Mouse (Mus musculus): ENCODE measurements at regions not wholly inside any gene's neighbourhood (a gene's known extent, or its start where the extent isn't known, plus 50 kb on each side); places are given as distances from the start of the nearest gene placed in this dataset.

- Histone ChIP-seq H3K36me3 (ENCODE audit: insufficient read depth, low read length) (no peaks in the 10 kb centered on the region), H3K9me3 (ENCODE audit: low read length) (no peaks in the 10 kb centered on the region), H3K4me3 (ENCODE audit: low read depth, low read length) (no peak overlapping the region), H3K27ac (ENCODE audit: low read length) (no peak overlapping the region), H3K27me3 (replicated peaks; ENCODE audit: insufficient read depth, low read length) (no peaks in the 10 kb centered on the region), H3K4me1 (ENCODE audit: insufficient read depth, low read depth, low read length) (no peaks in the 10 kb centered on the region), H3K9ac (replicated peaks; ENCODE audit: low read depth) (no peak overlapping the region), H3K4me2 (replicated peaks; ENCODE audit: low read depth, low read length) (no peak overlapping the region)
- ATAC-seq (no peak), DNase-seq (ENCODE audit: low spot score) (no peak)
- TF ChIP-seq CTCF (IDR thresholded peaks at IDR 0.05) (no peak), EP300 (IDR thresholded peaks at IDR 0.05) (no peak)
- WGBS: 45% methylated on average over 13 of the region's 13 CpGs
Observed at GRCm38 (mm10) chr5:119133378-119133777, 537.1 kb upstream of the Tbx3 start.

- no peaks in the 10 kb centered on the region for H3K36me3 ChIP-seq (ENCODE audit: insufficient read depth, low read length)
- no peaks in the 10 kb centered on the region for H3K9me3 ChIP-seq (ENCODE audit: low read length)
- H3K4me2 ChIP-seq (replicated peaks; ENCODE audit: low read depth, low read length): no peak overlapping the region
- TF ChIP-seq CTCF (IDR thresholded peaks at IDR 0.05): no peak
- no peak for TF ChIP-seq EP300 (IDR thresholded peaks at IDR 0.05)
- no peak overlapping the region for H3K9ac ChIP-seq (replicated peaks; ENCODE audit: low read depth)
- no peaks in the 10 kb centered on the region for H3K4me1 ChIP-seq (ENCODE audit: insufficient read depth, low read depth, low read length)
- ATAC-seq (no peak), DNase-seq (ENCODE audit: low spot score) (no peak)
- no peak overlapping the region for H3K4me3 ChIP-seq (ENCODE audit: low read depth, low read length)
- no peaks in the 10 kb centered on the region for H3K27me3 ChIP-seq (replicated peaks; ENCODE audit: insufficient read depth, low read length)
- no peak overlapping the region for H3K27ac ChIP-seq (ENCODE audit: low read length)
- WGBS: 52% methylated on average over 8 of the region's 8 CpGs
Observed at GRCm38 (mm10) chr5:119136916-119137315, 533.6 kb upstream of the Tbx3 start.

- Histone ChIP-seq H3K4me2 (replicated peaks; ENCODE audit: low read depth, low read length) (no peak overlapping the region), H3K27me3 (replicated peaks; ENCODE audit: insufficient read depth, low read length) (no peaks in the 10 kb centered on the region)
Observed at GRCm38 (mm10) chr5:119137409-119137808, 533.1 kb upstream of the Tbx3 start.

GRCm38 (mm10) chr5:119137821-119138221, 532.6 kb upstream of the Tbx3 start:
- Histone ChIP-seq H3K36me3 (ENCODE audit: insufficient read depth, low read length) (no peaks in the 10 kb centered on the region), H3K27me3 (replicated peaks; ENCODE audit: insufficient read depth, low read length) (no peaks in the 10 kb centered on the region), H3K9me3 (ENCODE audit: low read length) (no peaks in the 10 kb centered on the region), H3K9ac (replicated peaks; ENCODE audit: low read depth) (no peak overlapping the region), H3K4me3 (ENCODE audit: low read depth, low read length) (no peak overlapping the region), H3K4me1 (ENCODE audit: insufficient read depth, low read depth, low read length) (no peaks in the 10 kb centered on the region), H3K27ac (ENCODE audit: low read length) (no peak overlapping the region), H3K4me2 (replicated peaks; ENCODE audit: low read depth, low read length) (no peak overlapping the region)
- ATAC-seq: no peak
- TF ChIP-seq EP300 (IDR thresholded peaks at IDR 0.05) (no peak), CTCF (IDR thresholded peaks at IDR 0.05) (no peak)
- DNase-seq (ENCODE audit: low spot score): no peak
- 59% methylated on average over 10 of the region's 10 CpGs for WGBS

More at GRCm38 (mm10) chr5:119137409-119137808, 533.1 kb upstream of the Tbx3 start:
- DNase-seq (ENCODE audit: low spot score) (no peak), ATAC-seq (no peak)
- Histone ChIP-seq H3K4me1 (ENCODE audit: insufficient read depth, low read depth, low read length) (no peaks in the 10 kb centered on the region), H3K9ac (replicated peaks; ENCODE audit: low read depth) (no peak overlapping the region), H3K9me3 (ENCODE audit: low read length) (no peaks in the 10 kb centered on the region), H3K27ac (ENCODE audit: low read length) (no peak overlapping the region), H3K36me3 (ENCODE audit: insufficient read depth, low read length) (no peaks in the 10 kb centered on the region), H3K4me3 (ENCODE audit: low read depth, low read length) (no peak overlapping the region)
- 44% methylated on average over 13 of the region's 13 CpGs for WGBS
- no peak for TF ChIP-seq EP300 (IDR thresholded peaks at IDR 0.05)
- TF ChIP-seq CTCF (IDR thresholded peaks at IDR 0.05): no peak

- H3K27ac ChIP-seq (ENCODE audit: low read length): no peak overlapping the region
- DNase-seq (ENCODE audit: low spot score): no peak
- H3K36me3 ChIP-seq (ENCODE audit: insufficient read depth, low read length): no peaks in the 10 kb centered on the region
- peak overlapping the region; percentile 32; the same call in 1 of the 2 replicates for H3K4me2 ChIP-seq (replicated peaks; ENCODE audit: low read depth, low read length)
- ATAC-seq: no peak
- no peaks in the 10 kb centered on the region for H3K4me1 ChIP-seq (ENCODE audit: insufficient read depth, low read depth, low read length)
- H3K9me3 ChIP-seq (ENCODE audit: low read length): no peaks in the 10 kb centered on the region
- TF ChIP-seq EP300 (IDR thresholded peaks at IDR 0.05): no peak
- TF ChIP-seq CTCF (IDR thresholded peaks at IDR 0.05): no peak
- H3K9ac ChIP-seq (replicated peaks; ENCODE audit: low read depth): no peak overlapping the region
- WGBS: 27% methylated on average over 14 of the region's 14 CpGs
- H3K27me3 ChIP-seq (replicated peaks; ENCODE audit: insufficient read depth, low read length): no peaks in the 10 kb centered on the region
- H3K4me3 ChIP-seq (ENCODE audit: low read depth, low read length): no peak overlapping the region
Observed at GRCm38 (mm10) chr5:119138293-119138692, 532.2 kb upstream of the Tbx3 start.

- no peak overlapping the region for H3K4me3 ChIP-seq (ENCODE audit: low read depth, low read length)
- H3K27ac ChIP-seq (ENCODE audit: low read length): no peak overlapping the region
- WGBS: 54% methylated on average over 7 of the region's 7 CpGs
- ATAC-seq: no peak
- H3K4me2 ChIP-seq (replicated peaks; ENCODE audit: low read depth, low read length): no peak overlapping the region
- no peaks in the 10 kb centered on the region for H3K27me3 ChIP-seq (replicated peaks; ENCODE audit: insufficient read depth, low read length)
- H3K36me3 ChIP-seq (ENCODE audit: insufficient read depth, low read length): no peaks in the 10 kb centered on the region
- H3K4me1 ChIP-seq (ENCODE audit: insufficient read depth, low read depth, low read length): no peaks in the 10 kb centered on the region
- TF ChIP-seq EP300 (IDR thresholded peaks at IDR 0.05) (no peak), CTCF (IDR thresholded peaks at IDR 0.05) (no peak)
- H3K9ac ChIP-seq (replicated peaks; ENCODE audit: low read depth): no peak overlapping the region
- DNase-seq (ENCODE audit: low spot score): no peak
- H3K9me3 ChIP-seq (ENCODE audit: low read length): no peaks in the 10 kb centered on the region
Observed at GRCm38 (mm10) chr5:119139336-119139735, 531.1 kb upstream of the Tbx3 start.

- H3K4me3 ChIP-seq (ENCODE audit: low read depth, low read length): no peak overlapping the region
- no peak overlapping the region for H3K27ac ChIP-seq (ENCODE audit: low read length)
- no peaks in the 10 kb centered on the region for H3K9me3 ChIP-seq (ENCODE audit: low read length)
- 71% methylated on average over 6 of the region's 6 CpGs for WGBS
- no peak for TF ChIP-seq CTCF (IDR thresholded peaks at IDR 0.05)
- TF ChIP-seq EP300 (IDR thresholded peaks at IDR 0.05): no peak
- no peaks in the 10 kb centered on the region for H3K27me3 ChIP-seq (replicated peaks; ENCODE audit: insufficient read depth, low read length)
- H3K4me1 ChIP-seq (ENCODE audit: insufficient read depth, low read depth, low read length): no peaks in the 10 kb centered on the region
- H3K9ac ChIP-seq (replicated peaks; ENCODE audit: low read depth): no peak overlapping the region
- DNase-seq (ENCODE audit: low spot score) (no peak), ATAC-seq (no peak)
- no peak overlapping the region for H3K4me2 ChIP-seq (replicated peaks; ENCODE audit: low read depth, low read length)
- H3K36me3 ChIP-seq (ENCODE audit: insufficient read depth, low read length): no peaks in the 10 kb centered on the region
Observed at GRCm38 (mm10) chr5:119139816-119140215, 530.7 kb upstream of the Tbx3 start.

Data from lung, postnatal 0 days (tissue).